Mouse (Mus musculus): ENCODE data around the gene Pxylp1.

DNA sequence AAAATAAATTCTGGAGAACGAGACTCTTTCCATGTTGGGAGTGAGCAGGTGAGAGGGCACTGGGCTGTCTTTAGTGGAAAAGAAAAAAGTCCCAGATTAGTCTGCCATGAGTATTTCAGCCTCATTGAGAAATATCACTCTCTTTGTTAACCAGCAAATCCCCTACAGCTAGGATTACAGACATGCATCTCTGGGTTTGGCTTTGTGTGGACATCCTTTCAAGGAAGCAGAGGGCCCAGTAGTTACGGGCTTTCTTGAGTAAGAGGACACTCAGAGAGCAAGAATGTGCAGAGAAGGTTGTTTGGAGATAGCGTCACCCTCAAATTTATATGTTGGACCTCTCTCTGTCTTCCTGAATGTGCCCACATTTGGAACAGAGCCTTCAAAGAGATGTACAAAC is 102.6 kb downstream of the Pxylp1 start:
- TF ChIP-seq HCFC1 (IDR thresholded peaks at IDR 0.05; ENCODE audit: borderline replicate concordance, insufficient read depth, low read length) (no peak), MAFK (IDR thresholded peaks at IDR 0.05; ENCODE audit: insufficient read depth, low read depth, low read length) (no peak)

Measured in ES-E14 (cell line).